Mouse (Mus musculus) right cerebral cortex, adult 2 months (tissue): ENCODE data around the gene Gm10842.
"Not testable (repeated sequence)": the region's sequence is repeated elsewhere in the genome, so short reads cannot be mapped to it uniquely, and the experiment has no call there.

Experiments used
- DNase-seq, 2 experiments: peaks; one replicate each; pipeline ENCODE4 v3.0.0; 2021 to 2022; ENCODE audit warnings: low spot score in 2 of 2

The Gm10842 gene

GRCm38 (mm10) chr11:105146593-105146992 is at the start of gene Gm10842:
Gm10842 (plus strand) TSS chr11:105146893.
- no peak for DNase-seq

GRCm38 (mm10) chr11:105112448-105112847 is 34.2 kb upstream of the Gm10842 start:
- DNase-seq: not testable (repeated sequence)

- no peak for DNase-seq
These were observed 28.9 kb upstream of the Gm10842 start for GRCm38 (mm10) chr11:105117814-105118213.

GRCm38 (mm10) chr11:105120551-105121061 is 26.1 kb upstream of the Gm10842 start:
- DNase-seq: no peak

DNA sequence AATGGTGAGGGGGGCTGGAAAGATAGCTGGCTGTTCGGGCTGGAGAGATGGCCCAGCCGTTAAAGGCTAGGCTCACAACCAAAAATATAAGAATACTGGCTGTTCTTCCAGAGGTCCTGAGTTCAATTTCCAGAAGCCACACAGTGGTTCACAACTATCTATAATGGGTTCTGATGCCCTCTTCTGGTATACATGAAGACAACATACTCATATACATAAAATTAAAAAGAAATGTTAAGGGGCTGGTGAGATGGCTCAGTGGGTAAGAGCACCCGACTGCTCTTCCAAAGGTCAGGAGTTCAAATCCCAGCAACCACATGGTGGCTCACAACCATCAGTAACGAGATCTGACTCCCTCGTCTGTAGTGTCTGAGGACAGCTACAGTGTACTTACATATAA is 24.9 kb upstream of the Gm10842 start:
- not testable (repeated sequence) for DNase-seq

- DNase-seq: peak in 1 of 2 experiments; percentile 12
These were observed 22.7 kb upstream of the Gm10842 start for GRCm38 (mm10) chr11:105123986-105124385.

- peak; percentile 79 to 81 for DNase-seq
These were observed 20.8 kb upstream of the Gm10842 start, which contains the start of gene Mettl2 for GRCm38 (mm10) chr11:105125735-105126519. Mettl2 (plus strand) TSS chr11:105126425.

DNA sequence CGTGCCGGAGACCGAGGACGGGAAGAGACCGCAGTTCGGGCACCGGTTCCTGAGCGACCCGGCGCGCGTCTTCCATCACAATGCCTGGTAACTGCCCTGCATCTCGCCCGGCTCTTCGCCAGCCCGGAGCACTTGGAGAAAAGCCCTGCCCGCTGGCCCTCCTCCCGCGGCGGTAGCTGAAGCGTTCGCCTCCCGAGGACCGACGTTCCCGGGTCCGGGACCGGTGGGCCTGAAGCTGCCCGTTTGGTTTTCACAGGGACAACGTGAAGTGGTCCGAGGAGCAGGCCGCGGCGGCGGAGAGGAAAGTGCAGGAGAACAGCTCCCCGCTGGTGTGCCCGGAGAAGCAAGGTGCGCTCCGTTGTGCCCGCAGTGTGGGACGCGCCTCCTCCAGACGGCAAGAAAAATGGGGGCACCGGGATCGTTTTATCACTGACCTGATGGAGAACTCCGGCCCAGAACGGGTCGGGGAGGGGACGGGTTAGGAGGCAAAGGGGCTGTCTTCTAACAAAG is 20.1 kb upstream of the Gm10842 start:
- no peak for DNase-seq

GRCm38 (mm10) chr11:105135692-105136091 is 11.0 kb upstream of the Gm10842 start:
- DNase-seq: no peak

DNA sequence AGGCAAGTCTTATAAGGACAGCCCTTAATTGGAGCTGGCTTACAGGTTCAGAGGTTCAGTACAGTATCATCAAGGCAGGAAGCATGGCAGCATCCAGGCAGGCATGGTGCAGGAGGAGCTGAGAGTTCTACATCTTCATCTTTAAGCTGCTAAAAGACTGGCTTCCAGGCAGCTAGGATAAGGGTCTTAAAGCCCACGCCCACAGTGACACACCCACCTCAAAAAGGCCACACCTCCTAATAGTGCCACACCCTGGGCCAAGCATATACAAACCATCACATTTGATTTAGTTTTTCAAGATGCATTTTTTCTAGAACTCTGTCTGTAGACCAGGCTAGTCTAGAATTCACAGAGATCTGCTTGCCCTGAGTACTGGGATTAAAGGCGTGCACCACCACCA is 9.4 kb upstream of the Gm10842 start:
- not testable (repeated sequence) for DNase-seq

DNA sequence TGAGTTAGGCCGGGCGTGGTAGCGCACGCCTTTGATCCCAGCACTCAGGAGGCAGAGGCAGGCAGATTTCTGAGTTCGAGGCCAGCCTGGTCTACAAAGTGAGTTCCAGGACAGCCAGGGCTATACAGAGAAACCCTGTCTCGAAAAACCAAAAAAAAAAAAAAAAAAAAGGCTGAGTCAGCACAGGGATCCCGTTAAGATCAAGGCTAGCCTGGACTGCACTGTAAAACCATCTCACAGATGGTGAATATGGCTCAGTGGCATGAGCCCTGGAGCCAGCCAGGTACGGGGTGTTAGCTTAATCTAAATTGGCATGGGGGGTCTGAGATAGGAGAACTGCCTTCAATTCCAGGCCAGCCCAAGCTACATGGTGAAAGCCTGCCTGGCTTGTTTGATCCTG is 6.2 kb upstream of the Gm10842 start:
- not testable (repeated sequence) for DNase-seq

- DNase-seq: no peak
These were observed 5.6 kb upstream of the Gm10842 start for GRCm38 (mm10) chr11:105141115-105141514.

DNA sequence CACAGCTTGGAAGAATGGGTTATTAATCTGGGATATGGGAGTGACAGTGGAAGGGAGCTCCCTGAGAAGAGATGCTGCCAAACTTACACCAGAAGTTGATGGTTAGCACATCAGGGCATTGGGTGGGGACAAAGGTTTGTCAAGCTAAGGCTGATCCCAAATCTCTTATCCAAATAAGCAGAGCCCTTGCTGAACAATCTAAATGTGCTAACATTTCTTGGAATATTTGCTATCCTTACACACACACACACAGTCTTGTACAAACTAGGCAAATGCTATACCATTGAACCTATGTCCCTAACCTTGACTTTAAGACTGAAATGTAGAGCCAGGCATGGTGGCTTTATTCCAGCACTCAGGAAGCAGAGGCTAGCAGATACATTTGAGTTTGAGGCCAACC is 3.1 kb upstream of the Gm10842 start:
- no peak for DNase-seq

DNA sequence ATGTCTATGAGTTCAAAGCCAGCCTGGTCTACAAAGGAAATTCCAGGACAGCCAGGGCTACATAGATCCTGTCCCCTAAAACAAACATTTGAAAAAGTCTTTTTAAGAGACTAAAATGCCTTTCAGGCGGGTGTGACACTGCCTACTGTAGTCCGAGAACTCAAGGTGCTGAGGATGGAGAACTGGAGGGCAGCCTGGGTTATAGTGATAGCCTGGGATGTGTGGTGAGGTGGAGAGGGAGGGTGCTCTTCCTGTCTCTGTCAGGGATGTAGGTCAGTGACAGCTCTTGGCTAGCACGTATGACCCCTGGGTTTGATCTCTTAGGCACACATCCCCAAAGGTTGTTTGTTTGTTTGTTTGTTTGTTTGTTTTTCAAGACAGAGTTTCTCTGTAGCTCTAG is 2.6 kb upstream of the Gm10842 start:
- no peak for DNase-seq

- no peak for DNase-seq
These were observed 2.0 kb upstream of the Gm10842 start for GRCm38 (mm10) chr11:105144508-105145210.

GRCm38 (mm10) chr11:105145211-105145610 is 1.5 kb upstream of the Gm10842 start:
- no peak for DNase-seq

DNA sequence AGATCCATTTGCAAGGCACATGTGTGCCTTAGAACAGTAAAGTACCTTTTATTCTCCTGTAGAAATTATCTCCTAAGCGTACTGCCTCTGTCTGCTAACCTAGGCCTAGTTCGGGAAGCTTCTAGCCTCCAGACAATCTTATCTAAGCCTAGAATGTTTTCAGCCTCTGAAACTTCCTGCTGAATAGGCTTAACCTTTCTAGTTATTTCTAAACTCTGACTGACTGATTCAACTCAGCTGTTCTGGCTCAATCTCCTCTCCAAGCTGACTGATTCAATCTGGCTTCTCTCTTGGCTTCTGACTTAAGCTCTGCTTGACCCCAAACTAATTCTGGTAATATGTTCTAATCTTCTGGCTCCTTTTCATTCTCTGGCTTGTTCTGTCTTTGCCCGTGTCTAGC is 2.7 kb downstream of the Gm10842 start:
- DNase-seq: no peak

- DNase-seq: no peak
These were observed 3.1 kb downstream of the Gm10842 start for GRCm38 (mm10) chr11:105149766-105150165.

- DNase-seq: no peak
These were observed 4.0 kb downstream of the Gm10842 start for GRCm38 (mm10) chr11:105150691-105151090.

DNA sequence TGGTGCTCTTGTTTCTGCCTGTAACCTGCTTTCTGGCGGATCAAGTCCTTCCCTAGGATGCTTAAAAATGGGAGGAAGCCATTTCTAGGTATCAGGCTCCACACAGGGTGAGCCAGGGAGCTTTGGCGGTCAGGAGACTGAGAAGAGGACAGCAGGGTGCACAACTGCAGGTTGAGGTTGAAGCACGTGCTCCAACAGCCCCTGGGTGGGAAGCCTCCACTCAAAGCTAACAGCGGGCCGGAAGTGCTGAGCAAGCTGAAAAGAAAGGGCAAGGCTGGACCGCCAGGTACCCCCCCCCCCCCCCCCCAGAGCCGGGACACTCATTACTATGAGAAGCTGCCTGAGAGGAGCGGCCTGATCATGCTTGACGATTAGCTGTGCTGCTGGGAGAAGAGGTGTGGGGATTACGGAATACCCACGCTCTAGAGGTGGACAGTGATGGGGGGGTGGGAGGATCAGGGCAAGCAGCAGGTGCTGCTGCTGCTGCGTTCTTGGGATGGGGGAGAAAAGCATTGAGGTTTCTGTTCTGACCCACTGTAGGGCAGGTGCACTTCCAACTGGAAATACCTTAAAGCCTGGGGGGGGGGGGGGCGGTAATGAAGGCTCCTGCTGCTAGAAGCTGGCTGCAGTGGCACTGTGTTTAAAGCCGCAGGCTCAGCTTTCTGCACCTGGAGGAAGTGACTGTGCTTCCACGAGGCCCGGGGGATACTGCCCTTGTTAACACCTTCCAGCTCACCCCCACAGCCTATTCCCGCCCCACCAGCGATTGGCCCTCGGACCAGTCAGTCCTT is 4.7 kb downstream of the Gm10842 start:
- DNase-seq: no peak

DNA sequence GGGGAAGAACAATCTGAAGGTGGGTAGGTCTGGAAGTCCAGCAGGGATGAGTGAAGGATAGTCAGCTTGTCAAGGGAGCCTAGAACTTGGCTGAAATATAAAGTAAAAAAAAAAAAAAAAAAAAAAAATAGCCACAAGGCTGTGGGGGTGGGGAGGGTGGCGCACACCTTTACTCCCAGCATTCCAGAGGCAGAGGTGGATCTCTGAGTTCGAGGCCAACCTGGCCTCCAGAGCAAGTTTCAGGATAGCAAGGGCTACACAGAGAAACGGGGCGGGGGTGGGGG is 5.3 kb downstream of the Gm10842 start:
- no peak for DNase-seq

- DNase-seq: no peak
These were observed 5.7 kb downstream of the Gm10842 start for GRCm38 (mm10) chr11:105152357-105152899.
